Mouse (Mus musculus) CD4-positive, CD25-positive, alpha-beta regulatory T cell, adult 9 weeks (primary cell): ENCODE data around the gene Rundc3b. TPM values are rescaled to one million over a fixed set of nuclear protein-coding genes. Genes with fewer than 3 reads are reported as not detected.

Experiments used
- polyA plus RNA-seq: library from polyadenylated mRNA; unstranded; fragments of 100-300 nt; shearing (Covaris generic); gene quantifications from one replicate; pipeline ENCODE4 v1.2.1, GENCODE M21; 2017

The Rundc3b gene
- 3.7 TPM for polyA plus RNA-seq

DNA sequence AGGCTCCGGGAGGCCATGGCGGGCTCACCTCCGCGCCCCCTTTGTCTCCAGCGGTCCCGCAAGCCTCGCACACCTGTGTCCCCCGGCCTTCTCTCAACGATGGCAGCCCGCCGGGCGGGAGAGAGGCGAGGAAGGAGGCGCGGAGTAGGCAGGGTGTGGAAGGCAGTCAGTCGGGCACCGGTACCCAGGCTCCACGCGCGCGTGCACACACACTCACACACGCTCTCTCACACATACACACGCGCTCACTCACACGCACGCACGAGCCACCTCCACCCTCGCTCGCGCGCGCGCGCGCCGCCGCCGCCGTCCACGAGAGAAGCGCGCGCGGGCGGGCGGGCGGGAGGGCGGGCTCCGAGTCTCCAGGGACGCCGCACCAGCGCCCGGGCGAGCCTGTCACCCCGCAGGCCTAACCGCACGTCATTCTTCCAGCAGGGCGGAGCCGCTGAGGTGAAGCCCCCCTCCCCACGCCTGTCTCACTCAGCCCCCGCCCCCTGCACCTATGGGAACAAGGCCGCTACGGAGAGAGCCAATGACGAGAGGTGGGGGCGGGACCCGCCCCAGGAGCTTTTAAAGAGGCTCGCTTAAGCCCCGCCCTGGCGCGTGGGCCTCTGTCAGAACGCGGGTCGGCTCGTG is at the start of gene Rundc3b:
TSS of gene Rundc3b (minus strand) at position 357 of the 636 bp plus-strand sequence.

DNA sequence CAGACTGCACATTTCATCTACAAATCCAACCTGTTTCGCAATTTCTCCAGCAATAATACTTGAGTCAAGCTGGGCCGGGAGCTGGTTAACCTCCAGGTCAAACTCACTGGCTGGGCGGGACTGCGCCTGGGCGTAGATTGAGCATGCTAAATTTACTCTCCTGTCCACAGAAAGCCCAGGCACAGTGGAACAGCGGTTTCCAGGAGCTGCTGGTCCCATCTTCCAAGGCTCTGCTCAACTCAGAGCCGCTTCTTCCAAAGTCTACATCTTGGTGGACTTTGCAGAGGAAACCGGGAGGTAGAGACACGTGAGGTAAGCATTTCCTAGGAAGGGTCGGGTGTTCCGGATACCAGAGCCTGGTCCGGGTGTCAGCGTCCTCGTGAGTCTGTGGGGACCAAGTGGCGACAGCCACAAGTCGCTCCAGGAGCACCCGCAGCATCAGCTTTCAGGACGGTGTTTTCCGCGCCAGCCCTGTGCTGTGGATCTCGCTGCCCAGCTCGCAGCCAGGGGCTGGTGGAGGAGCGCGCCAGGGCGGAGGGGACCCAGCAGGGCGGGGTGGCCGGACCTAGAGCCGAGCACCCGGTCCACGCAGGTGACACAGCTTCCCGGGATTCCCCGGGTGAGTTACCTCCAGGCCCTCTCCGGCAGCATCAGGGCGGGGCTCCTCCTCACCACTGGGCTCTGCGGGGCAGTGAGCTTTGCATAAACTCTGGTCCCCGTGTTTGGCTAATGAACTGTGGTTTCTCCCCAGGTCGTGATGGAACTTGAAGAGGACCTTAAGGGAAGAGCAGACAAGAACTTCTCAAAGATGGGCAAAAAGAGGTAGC is 37.4 kb upstream of the Rundc3b start, which contains the start of gene Abcb1a:
TSS of gene Abcb1a (plus strand) at position 167 of the 827 bp plus-strand sequence.

Other genes starting within 250 kb of the Rundc3b start
- gene Dbf4, start 200.2 kb downstream of the Rundc3b start, polyA plus RNA-seq, result 9.2 TPM
- 30.6 TPM for gene Slc25a40, start 200.1 kb downstream of the Rundc3b start, polyA plus RNA-seq
- gene Abcb1a, start 37.1 kb upstream of the Rundc3b start, polyA plus RNA-seq, result 46.8 TPM
- 20.8 TPM for gene Abcb1b, start 175.2 kb upstream of the Rundc3b start, polyA plus RNA-seq